In genomic region chr14:12057856-12058255, GRCm38 (mm10) we compare ENCODE assay signal across 11 mouse cellular contexts.
A peak's percentile ranks its signal among the peaks of the same experiment; 100 is the strongest.
DNase-seq lines count a peak whose midpoint lies in the region; ATAC-seq and TF ChIP-seq lines count a peak whose summit lies in the region.
"Had no signal": no experiment of that assay in that cellular context is flagged by ENCODE, and none has a peak within 500 bp of the region (broad histone marks: within the 10 kb centered on the region; RNA-seq: fewer than 3 reads in every experiment).

No protein-coding gene starts in this region.

- peak; percentile 28; the same call in 1 of the 2 replicates for TF ChIP-seq CTCF in cortical plate, adult 2 months (IDR thresholded peaks at IDR 0.05; ENCODE audit: extremely low read depth, insufficient read depth, low read length)

- H3K9ac ChIP-seq in limb, embryonic 12.5 days (replicated peaks) = no peak overlapping the region
- H3K9ac ChIP-seq: intestine, embryonic 15.5 days; neural tube, embryonic 12.5 days had no signal

- no peak overlapping the region for H3K4me3 ChIP-seq in limb, embryonic 12.5 days (replicated peaks)
- H3K4me3 ChIP-seq in limb, embryonic 10.5 days = no peak overlapping the region
- no peak overlapping the region for H3K4me3 ChIP-seq in cortical plate, adult 2 months (ENCODE audit: insufficient read depth, low read length)
- H3K4me3 ChIP-seq: intestine, embryonic 15.5 days; megakaryocyte, embryonic 14.5 days; neural tube, embryonic 12.5 days had no signal

- H3K9me3 ChIP-seq in limb, embryonic 12.5 days = 0 out of 2 replicates have a peak, but pooled peaks cover 3% of the 10 kb centered on the region
- H3K9me3 ChIP-seq in limb, embryonic 10.5 days (replicated peaks) = no peaks in the 10 kb centered on the region; the same call in 1 of the 2 replicates
- H3K9me3 ChIP-seq: intestine, embryonic 15.5 days; megakaryocyte, embryonic 14.5 days; neural tube, embryonic 12.5 days had no signal

- peaks cover 18% of the 10 kb centered on the region; the same call in 1 of the 2 replicates for H3K4me1 ChIP-seq in limb, embryonic 12.5 days (replicated peaks)
- peaks cover 8% of the 10 kb centered on the region; the same call in 1 of the 2 replicates for H3K4me1 ChIP-seq in limb, embryonic 10.5 days
- H3K4me1 ChIP-seq in cortical plate, adult 2 months (ENCODE audit: control insufficient read depth, insufficient read depth, low read length) = peaks cover 7% of the 10 kb centered on the region
- H3K4me1 ChIP-seq: intestine, embryonic 15.5 days; megakaryocyte, embryonic 14.5 days had no signal

- H3K36me3 ChIP-seq in limb, embryonic 12.5 days = no peaks in the 10 kb centered on the region
- H3K36me3 ChIP-seq in limb, embryonic 10.5 days = peaks cover 3% of the 10 kb centered on the region
- H3K36me3 ChIP-seq: intestine, embryonic 15.5 days; neural tube, embryonic 12.5 days had no signal

- no peaks in the 10 kb centered on the region for H3K27me3 ChIP-seq in limb, embryonic 12.5 days
- H3K27me3 ChIP-seq in limb, embryonic 10.5 days (ENCODE audit: low read depth, poor library complexity, severe bottlenecking) = no peaks in the 10 kb centered on the region
- H3K27me3 ChIP-seq: intestine, embryonic 15.5 days; megakaryocyte, embryonic 14.5 days had no signal

- H3K27ac ChIP-seq in limb, embryonic 12.5 days = 0 out of 2 replicates have a peak overlapping the region, but pooled peaks have one; percentile 5
- H3K27ac ChIP-seq in limb, embryonic 10.5 days = no peak overlapping the region
- no peak overlapping the region for H3K27ac ChIP-seq in cortical plate, adult 2 months (ENCODE audit: insufficient read depth, low read length)
- H3K27ac ChIP-seq: intestine, embryonic 15.5 days; neural tube, embryonic 12.5 days had no signal

- no peak overlapping the region for H3K4me2 ChIP-seq in limb, embryonic 12.5 days
- H3K4me2 ChIP-seq: intestine, embryonic 15.5 days; neural tube, embryonic 12.5 days had no signal

- ATAC-seq in frontal cortex, adult (ENCODE audit: low TSS enrichment) = 0 out of 2 replicates have a peak, but pooled peaks have one; percentile 6
- no peak for ATAC-seq in limb, embryonic 12.5 days (ENCODE audit: insufficient number of reproducible peaks, insufficient read depth, low FRiP score, low TSS enrichment, low read depth)
- ATAC-seq: intestine, embryonic 15.5 days had no signal

- no peak for TF ChIP-seq POLR2A in cortical plate, adult 2 months (IDR thresholded peaks at IDR 0.05; ENCODE audit: extremely low read depth, insufficient read depth, low read length)

- DNase-seq in frontal cortex, postnatal 36 days (ENCODE audit: low spot score in 2 of 2) = no peak
- DNase-seq in limb, embryonic 10.5 days (ENCODE audit: low spot score) = no peak
- peak; percentile 33 for DNase-seq in kidney, adult 9 months
- DNase-seq in thymus, postnatal 14 days = no peak
- no peak for DNase-seq in adrenal gland, postnatal 14 days

- WGBS in limb, embryonic 12.5 days = 70% methylated on average over 2 of the region's 2 CpGs
- WGBS in limb, embryonic 10.5 days = 60% methylated on average over 2 of the region's 2 CpGs
